Mouse (Mus musculus) kidney, adult 8-10 months (tissue): ENCODE data around the gene Prg3.
A peak's percentile ranks its signal among the peaks of the same experiment; 100 is the strongest.

ENCODE experiments used
- DNase-seq, 2 experiments: peaks; one replicate each; pipeline ENCODE4 v3.0.0; 2022

The Prg3 gene

GRCm38 (mm10) chr2:84987930-84988329 lies at the start of gene Prg3:
TSS of gene Prg3 (plus strand) at chr2:84988215.
- no peak for DNase-seq

DNA sequence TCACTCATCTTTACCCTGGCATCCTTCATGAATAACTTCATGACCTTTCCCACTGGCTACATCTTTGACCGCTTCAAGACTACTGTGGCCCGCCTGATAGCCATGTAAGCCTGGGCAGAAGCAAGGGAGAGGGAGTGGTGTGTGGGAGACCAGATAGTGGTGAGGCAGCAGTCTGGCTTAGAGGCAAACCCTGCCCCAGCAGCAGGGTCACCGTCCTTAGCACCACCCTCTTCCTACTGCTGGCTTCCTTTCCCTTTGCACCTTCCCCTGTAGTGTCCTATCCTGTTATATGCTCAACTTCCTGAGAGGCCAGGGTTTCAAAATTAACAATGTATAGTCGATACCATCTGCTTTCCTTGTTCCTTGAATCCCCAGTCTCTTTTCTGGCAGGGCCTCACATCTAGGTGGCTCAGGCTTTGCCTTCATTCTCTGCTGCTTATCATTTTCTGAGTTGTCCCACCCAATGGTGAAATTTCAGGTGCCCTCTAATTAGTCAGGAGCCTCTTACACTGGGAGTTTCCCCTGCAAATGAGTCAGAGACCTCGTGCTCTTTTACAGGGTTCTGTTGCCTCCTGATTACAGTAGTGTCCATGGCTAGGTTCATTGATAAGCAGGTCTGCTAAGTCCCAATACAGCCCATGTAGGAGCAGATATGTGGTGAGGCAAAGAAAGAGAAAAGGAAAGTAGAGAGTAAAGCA lies 49.6 kb upstream of the Prg3 start:
- DNase-seq, result no peak

DNA sequence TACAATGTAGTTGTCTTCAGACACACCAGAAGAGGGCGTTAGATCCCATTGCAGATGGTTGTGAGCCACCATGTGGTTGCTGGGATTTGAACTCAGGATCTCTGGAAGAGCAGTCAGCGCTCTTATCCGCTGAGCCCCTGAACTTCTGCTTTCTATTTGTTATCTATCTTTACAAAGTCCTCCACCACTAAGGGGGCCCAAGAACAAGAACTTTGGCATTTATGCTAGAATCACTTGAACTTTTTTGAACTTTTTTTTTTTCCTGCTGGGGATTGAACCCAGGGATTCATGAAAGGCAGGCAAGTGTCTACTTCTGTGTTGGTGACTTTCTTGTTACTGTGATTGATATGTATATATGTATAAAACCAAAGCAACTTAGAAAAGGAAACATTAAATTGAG lies 48.7 kb upstream of the Prg3 start:
- DNase-seq, result no peak

DNA sequence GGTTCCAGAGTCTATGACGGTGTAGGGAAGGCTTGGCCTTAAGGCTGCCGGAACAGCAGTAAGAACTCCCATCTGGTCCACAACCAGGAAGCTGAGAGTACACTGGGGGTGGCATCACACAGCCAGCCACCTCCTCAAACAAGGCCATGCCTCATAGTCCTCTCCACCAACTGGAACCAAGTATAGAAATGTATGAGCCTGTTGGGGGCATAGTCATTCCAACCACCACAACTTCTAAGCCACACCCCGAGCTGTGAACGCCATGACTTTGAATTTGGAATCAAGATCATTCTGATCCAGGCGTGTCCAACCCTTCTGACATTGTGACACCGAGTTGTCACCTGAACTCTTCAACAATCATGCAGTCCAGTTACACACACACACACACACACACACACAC lies 48.3 kb upstream of the Prg3 start:
- no peak for DNase-seq

- DNase-seq, result no peak
Observed at GRCm38 (mm10) chr2:84941332-84941731, 46.7 kb upstream of the Prg3 start.

DNA sequence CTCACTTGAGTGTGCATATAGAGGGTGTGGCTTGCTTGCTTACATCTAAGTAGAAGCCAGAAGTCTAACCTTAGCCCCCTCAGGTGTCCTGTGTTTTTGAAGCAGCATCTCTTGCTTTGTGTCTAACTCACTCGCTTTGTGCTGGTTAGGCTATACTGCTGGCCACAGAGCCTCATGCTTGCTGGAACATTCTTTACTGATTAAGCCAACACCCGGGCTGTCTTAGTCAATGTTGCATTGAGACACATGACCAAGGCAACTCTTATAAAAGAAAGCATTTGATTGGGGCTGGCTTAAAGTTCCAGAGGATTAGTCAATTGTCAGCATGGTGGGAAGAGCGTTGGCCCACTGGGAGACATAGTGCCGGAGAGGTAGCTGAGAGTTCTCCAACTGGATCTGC lies 46.2 kb upstream of the Prg3 start:
- no peak for DNase-seq

- no peak for DNase-seq
Observed at GRCm38 (mm10) chr2:84947154-84947771, 40.8 kb upstream of the Prg3 start.

DNA sequence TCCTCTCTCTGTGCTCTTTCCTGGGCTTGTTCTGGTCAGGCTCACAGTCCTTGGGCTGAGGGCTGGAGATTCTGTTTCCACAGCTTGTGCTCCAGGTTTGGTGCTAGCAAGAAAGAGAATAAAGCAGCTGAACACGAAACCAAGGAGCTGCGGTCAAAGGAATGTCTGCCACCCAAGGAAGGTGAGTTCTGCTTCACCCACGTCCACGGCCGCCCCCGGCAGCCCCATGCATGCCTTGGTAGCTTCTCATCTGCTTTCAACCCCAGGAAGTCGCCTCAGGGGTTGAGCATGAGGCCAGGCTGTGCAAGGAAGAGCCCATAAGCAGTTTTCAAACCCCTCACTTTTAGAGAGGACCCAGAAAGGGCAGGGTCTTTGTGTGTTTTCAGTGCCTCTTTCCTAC lies 39.8 kb upstream of the Prg3 start:
- DNase-seq, result no peak

DNA sequence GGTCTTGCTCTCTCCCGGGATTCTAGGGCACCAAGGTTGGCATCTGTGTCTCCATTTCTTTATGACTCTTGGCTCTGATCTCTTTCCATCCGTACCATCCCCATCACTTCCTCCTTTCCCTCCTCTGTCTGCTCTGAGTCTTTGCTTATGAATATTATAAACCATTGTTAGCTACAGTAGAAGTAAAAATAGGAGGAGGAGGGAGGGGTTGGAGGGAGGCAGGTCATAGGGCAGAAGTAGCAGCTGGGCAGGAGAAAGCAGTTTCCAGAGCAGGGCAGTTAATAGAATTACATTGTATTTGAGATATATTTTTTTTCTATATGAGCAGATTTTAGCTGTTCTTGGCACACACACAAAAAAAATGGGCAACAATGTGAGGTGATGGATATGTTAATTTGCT lies 39.3 kb upstream of the Prg3 start:
- no peak for DNase-seq

DNA sequence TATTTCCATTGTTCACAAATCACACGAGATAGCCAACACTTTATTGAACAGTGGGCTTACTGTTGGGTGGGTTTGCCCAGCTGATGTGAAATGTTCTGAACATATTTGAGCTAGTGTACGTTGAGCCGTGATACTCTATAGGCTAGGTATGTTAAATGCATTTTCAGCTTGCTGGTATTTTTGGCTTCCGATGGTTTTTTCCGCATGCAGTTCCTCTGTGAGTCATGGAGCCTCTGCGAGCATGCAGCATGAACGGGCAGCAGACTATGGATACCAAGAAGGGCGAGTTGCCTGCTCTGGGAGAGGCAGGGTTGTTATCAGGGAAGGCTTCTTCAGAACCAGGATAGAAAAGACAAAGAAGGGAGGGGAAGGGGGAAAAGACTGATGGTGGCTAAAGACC lies 37.0 kb upstream of the Prg3 start:
- no peak for DNase-seq

GRCm38 (mm10) chr2:84952251-84952650 lies 35.8 kb upstream of the Prg3 start:
- no peak for DNase-seq

GRCm38 (mm10) chr2:84952693-84953092 lies 35.3 kb upstream of the Prg3 start:
- DNase-seq, result no peak

DNA sequence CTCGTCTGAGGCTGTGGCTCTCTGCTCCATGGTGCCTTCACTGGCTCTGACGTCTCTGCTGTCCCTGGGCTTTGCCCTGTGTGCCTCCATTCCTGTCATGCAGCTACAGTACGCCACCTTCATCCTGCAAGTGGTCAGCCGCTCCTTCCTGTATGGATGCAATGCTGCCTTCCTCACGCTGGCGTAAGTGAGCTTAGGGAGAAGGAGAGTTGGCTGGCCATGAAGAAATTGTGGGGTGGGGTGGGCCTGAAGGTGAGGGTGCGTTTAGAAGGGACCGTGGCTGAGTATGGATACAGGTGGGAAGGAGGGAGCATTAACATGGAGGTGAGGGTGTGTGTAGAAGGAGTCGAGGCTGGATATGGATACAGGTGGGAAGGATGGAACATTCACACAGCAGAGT lies 32.6 kb upstream of the Prg3 start:
- DNase-seq, result no peak

- DNase-seq, result peak; percentile 18 to 46
Observed at GRCm38 (mm10) chr2:84956274-84956673, 31.7 kb upstream of the Prg3 start.

GRCm38 (mm10) chr2:84958588-84959264 lies 29.3 kb upstream of the Prg3 start:
- no peak for DNase-seq

DNA sequence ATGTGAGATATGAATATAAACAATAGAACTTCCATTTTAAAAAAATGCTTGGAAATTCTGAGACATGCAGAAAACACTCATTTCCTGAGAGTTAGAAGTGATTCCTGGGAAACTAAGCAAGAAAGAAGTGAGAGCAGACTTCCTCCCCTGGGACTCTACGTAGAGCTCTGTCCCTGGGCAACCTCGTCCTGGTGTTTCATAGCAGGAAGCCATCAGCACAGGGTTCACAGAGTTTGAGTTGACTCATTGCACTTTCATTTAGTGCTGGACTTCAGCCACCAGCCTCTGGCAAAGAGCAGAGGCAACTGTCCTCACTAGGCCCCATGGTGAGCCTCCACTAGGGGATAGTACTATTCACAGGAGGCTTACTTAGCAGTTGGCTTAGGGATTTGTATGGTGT lies 26.7 kb upstream of the Prg3 start:
- peak; percentile 63 to 73 for DNase-seq

- DNase-seq, result no peak
Observed at GRCm38 (mm10) chr2:84961901-84962300, 26.1 kb upstream of the Prg3 start.

GRCm38 (mm10) chr2:84962906-84963507 lies 25.0 kb upstream of the Prg3 start:
- no peak for DNase-seq

DNA sequence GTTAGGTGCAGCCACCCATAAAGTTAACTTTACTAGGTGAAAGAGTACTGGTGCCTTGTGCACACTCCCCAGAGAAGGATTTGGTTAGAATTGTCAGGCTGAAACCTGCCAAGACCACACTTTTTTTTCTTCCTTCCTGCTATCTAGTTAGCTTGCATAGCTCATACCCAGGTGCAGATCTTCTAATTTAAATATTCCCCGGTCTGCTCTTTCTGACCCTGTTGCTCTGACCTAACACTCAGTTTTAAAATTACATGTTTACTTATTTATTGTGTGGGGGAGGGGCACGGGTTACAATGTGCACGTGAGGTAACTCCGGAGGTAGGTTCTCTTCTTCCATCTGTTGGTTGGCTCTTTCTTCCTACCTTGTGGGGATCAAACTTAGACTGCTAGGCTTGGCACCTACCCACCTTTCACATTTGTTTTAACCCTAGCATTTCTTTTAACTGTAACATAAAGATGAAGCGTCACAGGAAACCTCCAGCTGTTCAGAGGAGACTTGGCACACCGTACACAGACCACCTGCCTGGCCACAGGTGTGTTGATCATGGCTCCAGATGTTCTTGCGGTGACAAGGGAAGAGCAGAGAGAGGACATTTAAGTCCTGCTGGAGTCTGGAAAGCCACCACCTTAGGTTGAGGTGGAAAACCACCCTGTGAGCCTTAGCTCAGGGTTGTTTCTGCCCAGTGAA lies 23.8 kb upstream of the Prg3 start:
- no peak for DNase-seq

- no peak for DNase-seq
Observed at GRCm38 (mm10) chr2:84967318-84967991, 20.6 kb upstream of the Prg3 start.

DNA sequence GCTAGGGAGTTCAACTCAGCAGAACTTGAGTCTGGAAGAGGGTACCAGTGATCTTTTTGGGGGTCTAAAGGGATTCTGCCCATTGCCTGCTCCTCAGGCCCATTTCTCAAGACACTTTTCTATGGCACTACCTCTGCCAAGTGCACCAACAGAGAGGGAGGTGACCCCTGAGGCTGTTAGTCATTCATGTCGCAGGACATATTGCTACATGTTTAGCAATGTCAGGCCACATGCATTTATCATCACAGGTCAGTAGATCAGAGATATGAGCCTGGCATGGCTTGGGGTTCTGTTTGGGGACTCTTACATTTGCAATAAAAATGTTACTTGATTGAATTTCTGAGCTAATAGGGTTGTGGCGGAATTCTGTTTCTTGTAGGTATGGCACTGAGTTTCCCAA lies 12.4 kb upstream of the Prg3 start:
- DNase-seq, result no peak

GRCm38 (mm10) chr2:84980188-84980587 lies 7.8 kb upstream of the Prg3 start, which contains the start of gene Prg2:
TSS of gene Prg2 (plus strand) at chr2:84980461.
- no peak for DNase-seq

GRCm38 (mm10) chr2:84996376-84996775 lies 8.4 kb downstream of the Prg3 start:
- DNase-seq, result no peak
